Mouse (Mus musculus): Measurements from ENCODE around the gene Cdk5rap3.

DNA sequence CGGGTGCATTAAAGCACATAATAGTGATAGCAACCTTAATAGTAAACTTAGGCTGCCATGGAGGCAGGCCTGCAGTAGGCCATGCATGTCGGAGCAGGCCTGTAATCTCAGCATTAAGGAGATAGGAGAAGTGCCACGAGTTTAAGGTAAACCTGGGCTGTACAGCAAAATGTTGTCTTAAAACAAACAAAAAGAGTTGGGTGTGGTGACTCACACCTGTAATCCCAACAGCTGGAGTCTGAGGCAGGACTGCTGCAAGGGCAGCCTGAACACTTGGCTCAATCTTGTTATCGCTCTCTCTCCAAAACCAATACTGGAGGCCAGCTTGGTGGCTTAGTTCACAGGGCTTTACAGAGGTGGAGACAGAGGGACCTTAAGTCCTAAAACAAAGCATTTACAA lies 38.8 kb upstream of the Cdk5rap3 start:
- TF ChIP-seq CTCF (conservative IDR thresholded peaks at IDR 0.05; ENCODE audit: low read length) = no peak
- TF ChIP-seq NANOG (IDR thresholded peaks at IDR 0.05; ENCODE audit: borderline replicate concordance, low read length) = no peak
